Mouse (Mus musculus) intestine, embryonic 14.5 days (tissue): ENCODE results near the gene Mrpl18. TPM values are rescaled to one million over a fixed set of nuclear protein-coding genes. Genes with fewer than 3 reads are reported as not detected.

Experiments used
- ATAC-seq: fragments of 200-750 bp; cut with Nextera tagmentation; replicated peaks from 2 replicates; pipeline ENCODE4 v1.8.0; 2017; ENCODE audit warnings: low read depth, moderate number of reproducible peaks, moderate TSS enrichment, moderate library complexity; ENCODE audit not compliant: low FRiP score, low TSS enrichment
- DNase-seq: peaks from one replicate; pipeline ENCODE4 v3.0.0-alpha.2; 2018; ENCODE audit warnings: low spot score
- H3K27ac ChIP-seq: fragments of 300-500 bp; sonication (generic); 2 replicates; pipeline ENCODE4 v1.5.1; 2014; ENCODE audit warnings: low read depth, mild to moderate bottlenecking, control low read depth
- H3K27me3 ChIP-seq: fragments of 300-500 bp; sonication (generic); replicated peaks from 2 replicates; pipeline ENCODE4 v1.6.1; 2014; ENCODE audit warnings: low read length, control low read depth; ENCODE audit not compliant: control insufficient read depth, insufficient read depth
- H3K36me3 ChIP-seq: fragments of 300-500 bp; sonication (generic); 2 replicates; pipeline ENCODE4 v1.6.1; 2014; ENCODE audit warnings: low read length, control low read depth; ENCODE audit not compliant: control insufficient read depth, insufficient read depth
- H3K4me1 ChIP-seq: fragments of 300-500 bp; sonication (generic); replicated peaks from 2 replicates; pipeline ENCODE4 v1.6.1; 2014; ENCODE audit warnings: low read length, control low read depth, mixed read lengths; ENCODE audit not compliant: control insufficient read depth, insufficient read depth
- H3K4me2 ChIP-seq: fragments of 300-500 bp; sonication (generic); 2 replicates; pipeline ENCODE4 v1.6.1; 2014; ENCODE audit warnings: low read length
- H3K4me3 ChIP-seq: fragments of 300-500 bp; sonication (generic); 2 replicates; pipeline ENCODE4 v1.5.1; 2014; ENCODE audit warnings: low read depth, low read length, control low read depth, mixed read lengths
- H3K9ac ChIP-seq: fragments of 300-500 bp; sonication (generic); 2 replicates; pipeline ENCODE4 v1.6.1; 2014; ENCODE audit warnings: mild to moderate bottlenecking, low read length
- H3K9me3 ChIP-seq: fragments of 300-500 bp; sonication (generic); 2 replicates; pipeline ENCODE4 v1.6.1; 2016; ENCODE audit warnings: low read length, control low read depth; ENCODE audit not compliant: control insufficient read depth
- WGBS: fragments of 180-500 bp; shearing (Covaris S2); extraction: QIAGEN DNeasy Blood & Tissue Kit; methylation state at CpG from one replicate; pipeline ENCODE4 v1.1.7; 2014; 5-methylcytosine and 5-hydroxymethylcytosine counted together
- polyA plus RNA-seq: library from polyadenylated mRNA; unstranded; fragments of >200 nt; fragmentation: Nextera tagmentation; extraction: Ambion mirVana; gene quantifications from 2 replicates; pipeline ENCODE4 v1.2.1, GENCODE M21; 2014

The Mrpl18 gene
- polyA plus RNA-seq, 1 experiment from 2014 or later = 168 TPM

- Histone ChIP-seq H3K9ac (no peak overlapping the region), H3K9me3 (no peaks in the 10 kb centered on the region), H3K4me1 (peaks cover 7% of the 10 kb centered on the region; the same call in 1 of the 2 replicates), H3K4me2 (no peak overlapping the region), H3K4me3 (no peak overlapping the region), H3K27ac (no peak overlapping the region), H3K27me3 (no peaks in the 10 kb centered on the region), H3K36me3 (peaks cover 78% of the 10 kb centered on the region)
- ATAC-seq = no peak
- 100% methylated on average over 1 of the region's 1 CpGs for WGBS
- DNase-seq = no peak
These were observed 4.9 kb upstream of the Mrpl18 start for GRCm38 (mm10) chr17:12921073-12921472.

DNA sequence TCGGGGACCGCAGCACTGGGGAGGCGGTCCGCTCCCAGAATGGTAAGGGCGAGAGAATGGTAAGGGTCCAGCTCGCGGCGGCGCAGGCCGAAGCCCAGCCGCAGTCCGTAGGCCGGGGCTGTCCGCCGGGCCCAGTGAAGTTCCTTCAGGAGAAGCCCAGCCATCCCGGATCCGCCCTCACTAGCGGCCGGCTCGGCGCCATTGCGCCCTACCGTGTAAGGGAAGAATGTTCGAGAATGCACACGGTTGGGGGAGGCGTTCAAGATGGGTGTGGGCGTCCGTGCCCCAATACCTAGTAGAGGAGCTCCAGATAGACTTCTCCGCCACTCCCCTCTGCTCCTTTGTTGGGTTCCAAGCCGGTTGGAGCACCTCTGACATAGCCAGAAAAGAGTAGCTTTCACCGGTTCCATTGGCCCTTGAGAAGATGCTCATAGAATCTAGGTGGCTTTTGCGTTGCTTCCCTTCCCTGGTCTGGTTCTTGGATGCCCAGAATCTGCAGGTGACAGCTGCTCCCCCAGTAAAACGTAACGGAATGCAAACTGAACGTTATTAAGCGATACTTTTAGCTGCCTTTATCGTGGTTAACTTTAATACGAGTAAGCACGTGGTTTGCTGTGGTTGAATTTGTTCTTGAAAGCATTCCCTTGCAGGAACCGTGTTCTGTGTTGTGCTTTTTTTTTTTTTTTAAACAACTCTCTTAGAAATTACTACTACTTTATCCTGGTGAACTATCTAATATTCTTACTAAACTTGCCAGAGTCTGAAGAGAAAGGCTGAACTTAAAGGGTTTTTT lies 639 bp upstream of the Mrpl18 start:
- Histone ChIP-seq H3K27me3 (no peaks in the 10 kb centered on the region), H3K4me3 (peak overlapping the region; percentile 76), H3K4me2 (peak overlapping the region; percentile 75), H3K36me3 (peaks cover 59% of the 10 kb centered on the region), H3K9ac (peak overlapping the region; percentile 90), H3K4me1 (peaks cover 10% of the 10 kb centered on the region; the same call in 1 of the 2 replicates), H3K9me3 (no peaks in the 10 kb centered on the region), H3K27ac (peak overlapping the region; percentile 79)
- ATAC-seq (peak; percentile 67), DNase-seq (no peak)
- WGBS = under 1% methylated on average over 40 of the region's 40 CpGs

GRCm38 (mm10) chr17:12915488-12915880 lies 661 bp downstream of the Mrpl18 start, which contains the start of gene Tcp1:
Gene Tcp1, plus strand, starts transcription at chr17:12915701.
- H3K4me2 ChIP-seq = peak within 1 kb of the TSS; percentile 88
- peaks cover 10% of the 10 kb centered on the region; the same call in 1 of the 2 replicates for H3K4me1 ChIP-seq
- H3K27ac ChIP-seq = peak within 1 kb of the TSS; percentile 79
- ATAC-seq = peak; percentile 17; the same call in 1 of the 2 replicates
- H3K27me3 ChIP-seq = no peaks in the 10 kb centered on the region
- DNase-seq = no peak
- H3K9ac ChIP-seq = peak within 1 kb of the TSS; percentile 90
- H3K4me3 ChIP-seq = peak within 1 kb of the TSS; percentile 76
- WGBS = 1% methylated on average over 18 of the region's 18 CpGs
- H3K36me3 ChIP-seq = peaks cover 59% of the 10 kb centered on the region
- no peaks in the 10 kb centered on the region for H3K9me3 ChIP-seq

DNA sequence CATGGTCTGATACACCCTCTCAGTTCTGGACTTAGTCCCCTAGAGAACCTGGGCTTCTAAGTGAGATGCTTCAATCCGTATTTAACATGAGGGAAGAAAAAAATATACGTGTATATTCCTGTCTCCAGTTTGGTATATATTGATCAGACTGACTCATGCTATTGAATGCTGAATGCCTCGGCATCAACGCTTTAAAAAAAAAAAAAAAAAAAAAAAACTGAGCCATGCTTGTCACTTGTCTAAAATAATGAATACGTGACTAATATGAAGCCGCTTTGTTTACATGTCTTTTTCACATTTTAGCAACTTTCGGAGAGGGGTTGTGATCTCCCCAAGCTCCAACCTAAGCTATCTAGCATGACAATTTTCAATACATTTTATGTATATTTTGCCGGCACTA lies 5.8 kb downstream of the Mrpl18 start:
- no peaks in the 10 kb centered on the region for H3K27me3 ChIP-seq
- no peaks in the 10 kb centered on the region for H3K9me3 ChIP-seq
- H3K27ac ChIP-seq = no peak overlapping the region
- H3K4me2 ChIP-seq = no peak overlapping the region
- no peak overlapping the region for H3K9ac ChIP-seq
- ATAC-seq = no peak
- WGBS = 87% methylated on average over 8 of the region's 8 CpGs
- no peak overlapping the region for H3K4me3 ChIP-seq
- peaks cover 36% of the 10 kb centered on the region for H3K36me3 ChIP-seq
- no peak for DNase-seq
- H3K4me1 ChIP-seq = 0 out of 2 replicates have a peak, but pooled peaks cover 3% of the 10 kb centered on the region

GRCm38 (mm10) chr17:12909361-12910280 lies 6.5 kb downstream of the Mrpl18 start, which contains the start of gene Pnldc1:
Gene Pnldc1, minus strand, starts transcription at chr17:12910230.
- ATAC-seq = no peak
- no peaks in the 10 kb centered on the region for H3K27me3 ChIP-seq
- DNase-seq = no peak
- no peak within 1 kb of the TSS for H3K4me2 ChIP-seq
- H3K9ac ChIP-seq = no peak within 1 kb of the TSS
- H3K9me3 ChIP-seq = no peaks in the 10 kb centered on the region
- H3K27ac ChIP-seq = no peak within 1 kb of the TSS
- 75% methylated on average over 35 of the region's 35 CpGs for WGBS
- H3K4me3 ChIP-seq = no peak within 1 kb of the TSS
- H3K36me3 ChIP-seq = peaks cover 36% of the 10 kb centered on the region
- H3K4me1 ChIP-seq = no peaks in the 10 kb centered on the region

DNA sequence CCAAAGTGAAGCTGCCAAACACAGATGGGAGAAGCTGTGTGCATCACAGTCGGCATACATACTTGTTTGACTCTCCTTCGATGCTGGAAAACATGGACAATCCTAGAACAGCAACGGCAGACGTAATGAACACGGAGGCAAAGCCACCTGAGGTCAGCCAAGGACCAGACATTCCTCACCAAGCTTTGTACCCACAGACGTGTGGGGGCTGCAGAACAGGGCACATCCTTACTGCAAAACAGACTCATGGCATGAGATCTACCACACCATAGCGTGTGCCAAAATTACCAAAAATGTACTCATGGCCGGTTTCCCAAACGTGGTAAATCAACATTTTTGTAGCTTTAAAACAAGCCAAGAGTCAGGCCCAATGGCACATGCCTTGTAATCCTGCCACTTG lies 9.7 kb downstream of the Mrpl18 start:
- no peak overlapping the region for H3K4me3 ChIP-seq
- no peaks in the 10 kb centered on the region for H3K9me3 ChIP-seq
- no peak for DNase-seq
- H3K27ac ChIP-seq = no peak overlapping the region
- no peak overlapping the region for H3K4me2 ChIP-seq
- no peaks in the 10 kb centered on the region for H3K4me1 ChIP-seq
- H3K9ac ChIP-seq = no peak overlapping the region
- 81% methylated on average over 9 of the region's 9 CpGs for whole genome bisulfite sequencing
- H3K36me3 ChIP-seq = peaks cover 16% of the 10 kb centered on the region
- no peaks in the 10 kb centered on the region for H3K27me3 ChIP-seq
- ATAC-seq = no peak

DNA sequence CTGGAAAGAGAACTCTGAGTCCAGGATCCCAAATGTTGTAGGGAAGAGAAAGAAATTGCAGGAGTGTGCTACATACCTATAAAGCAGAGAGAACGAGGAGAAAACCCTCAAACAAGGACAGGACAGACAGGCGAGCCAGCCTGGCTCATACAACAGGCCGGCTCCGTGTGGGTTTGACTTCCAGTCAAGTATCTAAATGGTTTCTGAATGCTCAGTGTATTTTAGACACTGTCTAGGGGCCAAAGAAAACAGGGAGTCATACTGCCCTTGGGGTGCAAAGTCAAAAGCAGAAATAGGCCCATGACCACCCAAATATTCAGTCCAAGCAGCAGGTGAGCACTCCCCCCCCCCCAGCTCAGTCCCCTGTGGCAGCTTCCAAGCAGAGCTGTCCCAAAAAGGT lies 10.3 kb downstream of the Mrpl18 start:
- H3K4me3 ChIP-seq = no peak overlapping the region
- H3K27ac ChIP-seq = no peak overlapping the region
- H3K9me3 ChIP-seq = no peaks in the 10 kb centered on the region
- H3K4me1 ChIP-seq = no peaks in the 10 kb centered on the region
- H3K4me2 ChIP-seq = no peak overlapping the region
- H3K36me3 ChIP-seq = peaks cover 10% of the 10 kb centered on the region
- H3K9ac ChIP-seq = no peak overlapping the region
- WGBS = 78% methylated on average over 4 of the region's 4 CpGs
- ATAC-seq = no peak
- no peak for DNase-seq
- H3K27me3 ChIP-seq = no peaks in the 10 kb centered on the region

- Histone ChIP-seq H3K27ac (no peak overlapping the region), H3K36me3 (peaks cover 7% of the 10 kb centered on the region; the same call in 1 of the 2 replicates), H3K9me3 (no peaks in the 10 kb centered on the region), H3K27me3 (no peaks in the 10 kb centered on the region), H3K9ac (no peak overlapping the region), H3K4me1 (no peaks in the 10 kb centered on the region), H3K4me3 (no peak overlapping the region), H3K4me2 (no peak overlapping the region)
- ATAC-seq = no peak
- 83% methylated on average over 1 of the region's 1 CpGs for WGBS
- DNase-seq = no peak
These were observed 11.8 kb downstream of the Mrpl18 start for GRCm38 (mm10) chr17:12904349-12904748.
